Mouse (Mus musculus): Measurements from ENCODE around the gene Zmat5.
A peak's percentile ranks its signal among the peaks of the same experiment; 100 is the strongest.
"Not testable (repeated sequence)": the region's sequence is repeated elsewhere in the genome, so short reads cannot be mapped to it uniquely, and the experiment has no call there.

Zmat5 gene

GRCm38 (mm10) chr11:4688632-4689380 lies 15.7 kb upstream of the Zmat5 start:
- DNase-seq (ENCODE audit: low spot score in 2 of 2), result no peak

DNA sequence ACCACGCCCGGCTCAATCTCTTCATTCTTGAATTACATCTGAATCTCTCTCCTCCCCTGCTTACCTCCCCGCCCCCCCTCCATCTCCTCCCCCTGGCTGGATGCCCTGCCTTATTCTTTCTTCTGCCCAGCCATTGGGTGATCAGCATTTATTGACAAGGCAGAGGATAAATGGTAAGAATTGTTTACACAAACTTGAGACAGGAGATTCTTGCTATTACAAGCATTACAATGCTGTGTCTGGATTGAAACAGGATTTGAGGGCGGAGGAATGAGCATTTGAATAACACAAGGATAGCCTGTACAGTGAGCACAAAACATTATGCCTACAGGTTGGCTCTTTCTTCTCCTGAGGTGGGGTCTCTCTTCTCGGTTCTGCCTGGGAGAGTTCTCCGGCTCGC lies 14.1 kb upstream of the Zmat5 start:
- DNase-seq (ENCODE audit: low spot score in 2 of 2), result no peak

GRCm38 (mm10) chr11:4691213-4691612 lies 13.3 kb upstream of the Zmat5 start:
- DNase-seq (ENCODE audit: low spot score in 2 of 2), result no peak

GRCm38 (mm10) chr11:4692162-4692561 lies 12.3 kb upstream of the Zmat5 start:
- no peak for DNase-seq (ENCODE audit: low spot score in 2 of 2)

DNA sequence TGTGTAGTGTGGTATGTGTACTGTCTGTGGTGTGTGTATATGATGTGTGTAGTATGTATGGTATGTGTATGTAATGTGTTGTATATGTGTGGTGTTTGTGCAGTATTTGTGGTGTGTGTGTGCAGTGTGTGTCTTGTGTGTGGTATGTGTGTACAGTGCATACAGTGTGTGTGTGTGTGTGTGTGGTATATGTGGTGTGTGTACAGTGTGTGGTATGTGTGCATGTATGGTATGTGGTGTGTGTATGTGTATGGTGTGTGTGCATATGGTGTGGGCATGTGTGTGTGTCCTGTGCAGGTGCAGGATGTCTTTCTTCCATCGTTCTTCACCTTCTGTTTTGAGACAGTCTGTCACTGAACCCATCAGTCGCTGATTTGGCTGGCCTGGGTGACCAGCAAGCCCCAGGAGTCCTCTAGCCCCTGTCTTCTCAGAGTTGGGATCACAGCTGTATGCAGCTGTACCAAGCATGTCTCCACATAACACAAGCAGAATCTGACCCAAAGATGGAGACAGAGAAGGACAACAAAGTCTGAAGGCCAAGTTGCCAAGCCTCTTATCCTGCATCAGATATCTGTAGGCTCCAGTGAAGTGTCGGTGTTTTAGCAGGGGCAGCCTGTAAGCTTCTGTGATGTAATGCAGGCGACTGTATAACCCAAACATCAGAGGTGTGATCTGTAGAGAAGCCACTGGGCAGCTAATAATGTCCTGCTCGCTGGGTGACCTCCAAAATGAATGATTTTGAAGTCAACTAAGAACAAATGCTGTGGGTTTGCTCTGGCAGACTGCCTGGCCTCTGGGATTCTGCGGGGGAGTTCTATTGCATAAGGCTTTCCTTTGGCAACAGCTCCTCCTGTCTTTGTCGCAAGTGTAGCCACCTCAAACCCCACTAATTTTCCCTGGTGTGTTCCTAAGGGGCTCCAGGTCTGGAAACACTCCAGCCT lies 7.2 kb upstream of the Zmat5 start:
- DNase-seq (ENCODE audit: low spot score in 2 of 2), result peak; percentile 46 to 75

DNA sequence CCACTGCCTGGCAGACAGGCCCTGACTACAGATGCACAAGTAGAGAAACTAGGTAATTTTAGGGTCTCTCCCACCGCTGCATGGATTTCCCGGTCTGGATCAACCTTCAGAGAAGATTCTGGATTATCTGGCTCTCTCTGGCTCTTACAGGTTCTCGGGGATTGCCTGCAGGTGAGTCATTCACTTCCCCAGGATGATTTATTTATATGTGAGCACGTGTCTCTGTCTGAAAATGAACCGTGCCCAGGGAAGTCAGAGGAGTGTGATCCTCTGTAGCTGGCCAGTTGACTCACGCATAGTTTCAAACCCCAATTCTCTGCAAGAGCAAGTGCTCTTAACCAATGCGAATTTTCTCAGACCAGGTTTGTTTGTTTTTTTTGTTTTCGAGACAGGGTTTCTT lies 3.8 kb upstream of the Zmat5 start:
- no peak for DNase-seq (ENCODE audit: low spot score in 2 of 2)

GRCm38 (mm10) chr11:4703688-4704071 lies 798 bp upstream of the Zmat5 start:
- no peak for DNase-seq (ENCODE audit: low spot score in 2 of 2)

GRCm38 (mm10) chr11:4705178-4705577 lies 700 bp downstream of the Zmat5 start:
- no peak for DNase-seq (ENCODE audit: low spot score in 2 of 2)

DNA sequence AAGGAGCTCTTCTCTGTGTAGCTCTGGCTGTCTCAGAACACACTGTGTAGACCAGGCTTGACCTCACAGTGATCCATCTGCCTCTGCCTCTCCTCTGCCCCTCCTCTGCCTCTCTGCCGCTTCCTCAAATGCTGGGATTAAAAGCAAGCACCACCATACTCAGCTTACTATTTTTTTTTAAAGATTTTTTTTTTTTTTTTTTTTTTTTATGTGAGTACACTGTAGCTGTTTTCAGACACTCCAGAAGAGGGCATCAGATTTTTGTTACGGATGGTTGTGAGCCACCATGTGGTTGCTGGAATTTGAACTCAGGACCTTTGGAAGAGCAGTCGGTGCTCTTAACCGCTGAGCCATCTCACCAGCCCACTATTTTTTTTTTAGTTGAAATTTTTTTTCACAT lies 5.7 kb downstream of the Zmat5 start:
- not testable (repeated sequence) for DNase-seq (ENCODE audit: low spot score in 2 of 2)

DNA sequence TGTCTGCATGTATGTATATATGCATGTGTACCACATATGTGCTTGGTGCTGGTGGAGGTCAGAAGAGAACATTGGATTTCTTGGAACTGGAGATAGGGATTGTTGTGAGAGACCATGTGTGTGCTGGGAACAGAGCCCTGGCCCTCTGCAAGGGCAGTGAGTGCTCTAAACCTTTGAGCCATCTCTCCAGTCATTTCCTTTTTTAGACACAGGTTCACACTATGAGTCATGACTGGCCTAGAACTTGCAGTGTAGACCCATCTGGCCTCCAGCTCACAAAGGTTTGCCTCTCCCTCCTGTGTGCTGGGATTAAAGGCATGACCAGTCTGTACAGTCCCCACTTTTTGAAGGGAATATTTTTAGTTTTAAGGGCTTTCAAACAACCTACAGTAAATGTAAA lies 8.3 kb downstream of the Zmat5 start:
- DNase-seq (ENCODE audit: low spot score in 2 of 2), result no peak

- no peak for DNase-seq (ENCODE audit: low spot score in 2 of 2)
Observed at GRCm38 (mm10) chr11:4714727-4715126, 10.2 kb downstream of the Zmat5 start.

GRCm38 (mm10) chr11:4715596-4715995 lies 11.1 kb downstream of the Zmat5 start:
- DNase-seq (ENCODE audit: low spot score in 2 of 2), result no peak

GRCm38 (mm10) chr11:4716530-4717236 lies 12.2 kb downstream of the Zmat5 start:
- DNase-seq (ENCODE audit: low spot score in 2 of 2), result no peak

- DNase-seq (ENCODE audit: low spot score in 2 of 2), result no peak
Observed at GRCm38 (mm10) chr11:4718548-4718947, 14.1 kb downstream of the Zmat5 start.

- no peak for DNase-seq (ENCODE audit: low spot score in 2 of 2)
Observed at GRCm38 (mm10) chr11:4719961-4720360, 15.5 kb downstream of the Zmat5 start.

GRCm38 (mm10) chr11:4720393-4720792 lies 15.9 kb downstream of the Zmat5 start:
- DNase-seq (ENCODE audit: low spot score in 2 of 2), result no peak

DNA sequence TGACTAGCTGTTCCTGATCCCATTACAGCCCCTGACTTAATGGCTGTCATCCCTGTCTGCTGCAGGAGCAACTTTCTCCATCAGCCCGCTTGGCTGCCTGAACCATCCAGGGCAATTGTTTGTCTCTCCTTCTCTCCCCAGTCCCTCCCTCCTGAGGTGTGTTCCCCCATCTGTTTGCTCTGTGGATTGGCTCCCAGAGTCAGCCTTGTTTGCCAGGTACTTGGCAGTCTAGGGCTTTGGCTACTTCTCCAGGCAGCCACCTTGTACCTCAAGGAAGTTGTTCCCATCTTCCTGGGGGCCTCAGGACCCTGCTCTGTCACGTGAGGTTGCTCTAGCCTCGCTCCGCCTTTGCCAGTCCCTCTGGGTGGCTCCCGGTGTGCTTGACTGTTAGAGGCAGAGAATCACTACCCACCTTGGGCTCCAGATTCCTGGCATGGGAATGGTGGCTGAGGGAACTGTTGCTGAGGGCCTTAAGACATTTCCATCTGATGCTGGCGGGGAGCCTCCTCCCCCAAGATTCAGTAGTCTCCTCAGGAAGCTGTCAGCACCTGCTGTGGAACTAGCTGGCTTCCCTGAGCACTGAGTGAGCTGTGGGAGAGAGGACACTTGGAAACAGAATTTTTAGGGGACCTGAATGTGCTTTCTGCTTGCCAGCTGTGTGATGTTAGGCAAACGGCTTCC lies 16.6 kb downstream of the Zmat5 start:
- DNase-seq (ENCODE audit: low spot score in 2 of 2), result no peak

DNA sequence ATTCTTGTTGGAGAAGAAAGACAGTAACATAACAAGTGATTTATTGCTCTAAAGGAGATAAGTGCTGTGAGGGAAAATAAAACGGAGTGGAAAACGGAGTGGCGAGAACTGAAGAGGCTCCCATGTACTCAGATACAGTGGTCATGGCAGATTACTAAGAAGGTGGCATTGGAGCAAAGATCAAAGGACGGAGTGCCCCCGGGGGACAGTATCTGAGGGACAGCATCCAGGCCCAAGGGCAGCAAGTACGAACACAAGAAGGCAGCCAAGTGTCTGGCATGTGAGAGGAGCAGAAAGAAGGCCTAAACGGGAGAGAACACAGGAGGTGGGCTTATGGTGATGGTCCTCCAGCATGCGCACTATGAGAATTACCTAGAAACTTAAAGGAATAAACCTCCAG lies 17.2 kb downstream of the Zmat5 start:
- no peak for DNase-seq (ENCODE audit: low spot score in 2 of 2)

DNA sequence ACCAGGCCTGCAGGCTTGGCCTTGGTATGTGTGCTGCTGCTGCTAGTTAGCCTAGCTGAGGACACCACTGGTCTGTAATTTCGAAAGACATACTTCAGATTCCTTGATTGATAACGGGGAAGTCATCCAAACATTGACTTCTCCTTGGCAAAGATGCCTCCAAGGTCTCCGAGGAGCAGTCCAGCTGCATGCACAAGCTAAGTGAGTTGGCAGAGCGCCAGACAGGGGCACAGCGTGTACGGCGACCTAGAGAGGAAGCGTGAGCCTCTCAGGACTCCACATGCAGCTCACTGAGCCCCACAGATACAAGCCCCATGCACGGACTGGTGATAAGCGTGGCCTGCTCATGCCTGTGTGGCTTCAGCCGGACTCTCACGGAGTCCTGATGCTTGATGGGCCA lies 25.1 kb downstream of the Zmat5 start:
- no peak for DNase-seq (ENCODE audit: low spot score in 2 of 2)

DNA sequence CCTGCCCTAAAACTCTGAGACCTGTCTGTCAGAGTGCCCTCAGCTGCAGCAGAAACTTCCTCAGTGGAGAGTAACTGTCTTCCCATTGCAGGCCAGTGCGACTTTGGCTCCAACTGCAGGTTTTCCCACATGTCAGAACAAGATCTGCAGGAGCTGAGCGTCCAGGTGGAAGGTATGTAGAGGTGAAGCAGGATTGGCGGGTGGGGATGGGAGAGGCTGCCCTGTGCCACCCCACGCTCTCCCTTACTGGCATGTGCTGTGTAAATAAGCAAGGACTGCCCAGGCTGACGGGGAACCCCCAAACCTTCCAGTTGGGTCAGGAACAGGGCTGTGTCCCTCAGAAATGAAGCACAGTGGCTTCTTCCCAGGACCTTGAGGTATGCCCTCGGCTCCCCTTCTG lies 25.6 kb downstream of the Zmat5 start:
- DNase-seq (ENCODE audit: low spot score in 2 of 2), result no peak

- DNase-seq (ENCODE audit: low spot score in 2 of 2), result no peak
Observed at GRCm38 (mm10) chr11:4730913-4731312, 26.4 kb downstream of the Zmat5 start.

GRCm38 (mm10) chr11:4731781-4732180 lies 27.3 kb downstream of the Zmat5 start:
- DNase-seq (ENCODE audit: low spot score in 2 of 2), result no peak
